Mouse (Mus musculus) left cerebral cortex, adult 2 months (tissue): ENCODE data around the gene Olfr609. TPM values are rescaled to one million over a fixed set of nuclear protein-coding genes. Genes with fewer than 3 reads are reported as not detected.
"Not testable (repeated sequence)": the region's sequence is repeated elsewhere in the genome, so short reads cannot be mapped to it uniquely, and the experiment has no call there.

Experiments used
- DNase-seq, 2 experiments: peaks; one replicate each; pipeline ENCODE4 v3.0.0; 2021 to 2022; ENCODE audit warnings: low spot score in 2 of 2, mixed read lengths in 1 of 2; ENCODE audit errors: extremely low spot score in 1 of 2
- H3K27ac ChIP-seq: fragments of 200-600 bp; 2 replicates; pipeline ENCODE4 v1.8.1; 2022
- H3K4me3 ChIP-seq: fragments of 200-600 bp; 2 replicates; pipeline ENCODE4 v1.8.1; 2022
- CTCF ChIP-seq: fragments of 200-600 bp; IDR thresholded peaks from 2 replicates; pipeline ENCODE4 v1.8.1; 2022; ENCODE audit warnings: antibody characterized with exemption, mild to moderate bottlenecking, moderate library complexity
- intact Hi-C: fragments of 180-260 bp; cut with DNase I; formaldehyde crosslinking; loops from one replicate; pipeline ENCODE4 v1.15.1; 2025
- long read RNA-seq, 2 experiments: library from polyadenylated mRNA; stranded (forward); transcript quantifications; one replicate each; pipeline ENCODE4 v2.0.0; 2021; ENCODE audit warnings: borderline mapping rate in 2 of 2
- total RNA-seq, 2 experiments: library from RNA; stranded (reverse); gene quantifications; 2 replicates each; pipeline ENCODE4 v1.2.3; 2021

Gene Olfr609
- total RNA-seq = not detected
- long read RNA-seq, experiment 1 = 0 reads
- long read RNA-seq, experiment 2 = 0 reads

DNA sequence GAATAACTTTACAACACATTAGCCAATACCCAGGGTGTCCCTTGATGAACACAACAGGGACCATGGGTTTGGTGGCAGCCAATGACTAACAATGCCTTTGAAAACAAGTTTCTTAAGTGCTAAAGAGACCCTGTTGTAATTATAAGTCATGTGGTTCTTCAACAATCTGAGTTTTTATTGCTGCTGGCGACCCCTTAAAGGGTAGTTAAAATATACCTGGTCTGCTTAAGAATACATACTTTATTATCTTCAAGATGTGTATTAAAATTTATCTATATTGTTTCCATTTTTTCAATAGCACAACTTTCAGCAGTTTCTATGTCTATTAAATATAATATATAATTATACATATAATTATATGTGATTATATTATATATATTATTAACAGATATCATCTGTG, at the start of gene Olfr609:
Olfr609 (minus strand) TSS at position 101 of the 400 bp plus-strand sequence.
- no peak for TF ChIP-seq CTCF
- Histone ChIP-seq H3K27ac (no peak within 1 kb of the TSS), H3K4me3 (no peak within 1 kb of the TSS)
- DNase-seq = no peak
- intact Hi-C loops = no loop called here

DNA sequence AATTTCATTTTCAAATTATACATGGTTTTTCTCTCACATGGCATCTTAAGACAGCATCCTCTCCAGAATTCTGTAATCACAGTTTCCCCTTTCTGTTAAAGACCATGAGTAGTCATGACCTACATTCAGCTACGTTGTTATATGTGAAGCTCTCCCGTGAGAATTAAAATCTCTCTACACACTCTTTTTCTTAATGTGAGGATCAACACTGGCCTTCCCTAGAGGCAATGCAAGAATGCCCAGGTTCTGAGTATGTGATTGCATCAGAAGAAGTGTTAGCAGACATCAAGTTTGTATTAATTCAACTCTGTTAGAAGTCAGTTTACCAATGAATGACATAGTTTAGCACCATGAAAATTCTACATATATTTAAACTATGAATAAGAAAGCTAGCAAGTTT, 44.8 kb upstream of the Olfr609 start, which contains the start of gene Olfr612:
Olfr612 (minus strand) TSS at position 101 of the 400 bp plus-strand sequence.
- DNase-seq, intact Hi-C loops, H3K4me3 ChIP-seq, H3K27ac ChIP-seq: not testable (repeated sequence)

DNA sequence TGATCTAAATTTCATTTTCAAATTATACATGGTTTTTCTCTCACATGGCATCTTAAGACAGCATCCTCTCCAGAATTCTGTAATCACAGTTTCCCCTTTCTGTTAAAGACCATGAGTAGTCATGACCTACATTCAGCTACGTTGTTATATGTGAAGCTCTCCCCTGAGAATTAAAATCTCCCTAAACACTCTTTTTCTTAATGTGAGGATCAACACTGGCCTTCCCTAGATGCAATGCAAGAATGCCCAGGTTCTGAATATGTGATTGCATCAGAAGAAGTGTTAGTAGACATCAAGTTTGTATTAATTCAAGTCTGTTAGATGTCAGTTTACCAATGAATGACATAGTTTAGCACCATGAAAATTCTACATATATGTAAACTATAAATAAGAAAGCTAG, 22.9 kb upstream of the Olfr609 start, which contains the start of gene Olfr611:
Olfr611 (minus strand) TSS at position 101 of the 400 bp plus-strand sequence.
- DNase-seq, H3K4me3 ChIP-seq, H3K27ac ChIP-seq, intact Hi-C loops: not testable (repeated sequence)

DNA sequence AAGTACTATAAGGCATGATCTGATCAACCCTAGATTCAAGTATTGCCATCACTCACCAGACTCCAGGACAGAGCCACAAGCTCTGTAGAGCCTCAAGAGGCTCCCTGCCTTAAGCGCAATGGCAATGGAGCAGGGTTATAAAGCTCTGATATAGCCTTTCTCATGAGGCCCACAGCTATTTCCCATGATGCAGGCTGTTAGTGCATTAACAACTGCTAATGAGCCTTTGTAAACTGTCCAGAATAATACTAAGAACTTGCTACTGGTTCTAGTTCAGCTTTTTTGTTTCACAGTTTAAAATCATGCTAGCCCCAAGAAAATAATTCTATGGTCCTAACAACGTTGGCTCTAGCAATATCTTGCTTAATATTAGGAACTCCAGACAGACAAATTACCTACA, 14.2 kb upstream of the Olfr609 start, which contains the start of gene Olfr610:
Olfr610 (minus strand) TSS at position 101 of the 400 bp plus-strand sequence.
- H3K27ac ChIP-seq = no peak within 1 kb of the TSS
- intact Hi-C loops = no loop called here
- H3K4me3 ChIP-seq = no peak within 1 kb of the TSS
- no peak for TF ChIP-seq CTCF
- DNase-seq = no peak

DNA sequence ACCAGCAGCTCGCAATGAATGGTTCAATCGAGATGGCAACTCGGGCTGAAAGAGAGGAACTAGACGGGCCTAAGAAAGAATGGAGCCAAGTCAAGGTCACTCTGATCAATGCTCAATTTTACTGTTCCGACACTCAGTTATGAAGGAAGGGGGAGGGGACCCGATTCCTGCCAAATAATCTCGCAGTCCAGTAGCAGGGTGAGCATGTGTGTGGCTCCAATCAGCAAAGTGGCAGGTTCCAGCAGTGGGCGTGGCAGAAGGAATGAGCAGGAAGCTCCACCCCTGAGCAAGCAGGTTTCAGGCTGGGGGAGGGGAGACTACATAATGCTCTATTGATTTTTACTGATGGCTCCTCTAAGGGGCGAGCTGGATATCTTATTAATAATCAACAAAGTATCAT, 20.8 kb downstream of the Olfr609 start:
- intact Hi-C loops, H3K4me3 ChIP-seq, H3K27ac ChIP-seq, DNase-seq: not testable (repeated sequence)

DNA sequence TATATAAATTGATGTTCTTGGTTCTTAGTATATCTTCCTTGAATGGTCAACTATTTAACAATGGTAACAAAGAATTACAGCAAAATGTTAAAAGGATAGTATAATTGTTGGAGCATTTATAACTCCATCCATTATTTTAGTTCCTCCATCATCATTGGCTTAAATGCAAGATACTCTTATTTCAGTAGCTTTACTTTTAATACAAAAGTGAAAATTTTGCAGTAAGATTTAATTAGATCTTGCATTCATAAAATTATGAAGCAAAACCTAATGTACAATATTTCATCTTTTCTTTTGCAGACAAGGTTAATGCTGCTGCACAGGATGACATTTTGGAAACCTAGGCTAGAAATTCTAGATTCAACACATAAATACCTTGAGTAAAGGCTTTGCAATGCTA, 28.3 kb downstream of the Olfr609 start, which contains the start of gene Olfr608:
Olfr608 (plus strand) TSS at position 301 of the 400 bp plus-strand sequence.
- H3K4me3 ChIP-seq = no peak within 1 kb of the TSS
- DNase-seq = no peak
- no peak within 1 kb of the TSS for H3K27ac ChIP-seq
- intact Hi-C loops = no loop called here
- TF ChIP-seq CTCF = no peak

DNA sequence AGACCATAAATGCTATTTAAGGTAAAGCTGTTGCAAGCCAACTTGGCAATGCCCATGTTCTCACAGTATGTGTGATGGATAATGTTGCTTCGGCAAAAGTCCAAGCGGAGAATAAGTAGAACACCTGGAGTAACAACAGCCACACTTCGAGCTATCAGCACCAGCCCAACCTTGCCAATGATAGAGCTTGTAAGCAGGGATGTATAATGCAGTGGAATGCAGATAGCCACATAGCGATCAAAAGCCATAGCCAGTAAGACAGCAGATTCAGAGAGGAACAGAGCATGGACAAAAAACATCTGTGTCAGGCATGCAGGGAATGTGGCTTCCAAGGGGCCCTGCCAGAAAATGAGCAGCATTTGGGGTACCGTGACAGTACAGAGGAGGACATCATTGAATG, 37.3 kb downstream of the Olfr609 start:
- intact Hi-C loops = no loop called here
- DNase-seq = no peak
- no peak overlapping the region for H3K27ac ChIP-seq
- TF ChIP-seq CTCF = no peak
- no peak overlapping the region for H3K4me3 ChIP-seq

DNA sequence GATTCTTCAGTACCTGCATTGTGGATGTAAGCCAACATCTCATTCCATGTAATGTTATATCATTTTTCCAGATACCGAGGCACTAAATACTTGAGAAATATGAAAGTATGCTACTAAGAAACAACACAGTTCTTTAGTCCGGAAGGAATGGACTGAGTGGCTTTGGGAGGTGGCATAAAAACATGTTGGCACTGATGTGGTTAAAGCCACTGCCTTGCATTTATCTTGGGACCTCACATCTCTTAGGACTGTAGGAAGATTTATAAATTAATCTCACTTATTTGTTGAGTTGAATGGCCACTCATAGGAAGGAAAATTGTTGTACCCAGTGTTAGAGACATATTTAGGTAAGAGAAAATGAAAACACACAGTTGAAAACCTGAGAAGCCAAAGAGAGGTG, 49.1 kb downstream of the Olfr609 start, which contains the start of gene Olfr606:
Olfr606 (plus strand) TSS at position 301 of the 400 bp plus-strand sequence.
- intact Hi-C loops = no loop called here
- DNase-seq = no peak
- TF ChIP-seq CTCF = no peak
- Histone ChIP-seq H3K27ac (no peak within 1 kb of the TSS), H3K4me3 (no peak within 1 kb of the TSS)

DNA sequence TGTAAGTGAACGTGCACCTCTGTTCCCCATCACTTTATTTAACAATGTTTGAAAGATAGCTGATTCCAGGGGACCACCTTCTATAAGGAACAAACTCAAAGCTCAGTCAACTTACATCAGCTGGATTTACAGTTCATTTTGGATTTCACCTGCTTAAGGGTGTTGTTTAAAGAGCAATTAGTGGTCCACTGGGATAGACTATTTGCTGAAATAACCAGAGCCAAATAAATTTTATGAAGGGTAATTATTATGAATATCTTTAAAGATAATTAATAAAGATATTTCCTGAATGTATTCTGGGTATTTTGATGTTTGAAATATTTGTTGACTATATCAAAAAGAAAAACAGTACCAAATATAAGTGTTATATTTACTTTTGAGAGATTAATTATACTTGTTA, 52.5 kb downstream of the Olfr609 start, which contains the start of gene Olfr605:
Olfr605 (minus strand) TSS at position 101 of the 400 bp plus-strand sequence.
- Histone ChIP-seq H3K27ac (no peak within 1 kb of the TSS), H3K4me3 (no peak within 1 kb of the TSS)
- intact Hi-C loops = no loop called here
- no peak for TF ChIP-seq CTCF
- no peak for DNase-seq

Other genes starting within 250 kb of the Olfr609 start
- gene Usp17ld, start 245.6 kb downstream of the Olfr609 start, total RNA-seq = not detected
- not detected for gene Olfr596, start 192.4 kb downstream of the Olfr609 start, total RNA-seq
- gene Olfr597, start 181.7 kb downstream of the Olfr609 start, total RNA-seq = not detected
- not detected for gene Olfr598, start 174.5 kb downstream of the Olfr609 start, total RNA-seq
- gene Olfr599, start 162.1 kb downstream of the Olfr609 start, total RNA-seq = not detected
- gene Olfr600, start 148.4 kb downstream of the Olfr609 start, total RNA-seq = not detected
- not detected for gene Olfr601, start 135.4 kb downstream of the Olfr609 start, total RNA-seq
- gene Olfr603, start 111.9 kb downstream of the Olfr609 start, total RNA-seq = not detected
- not detected for gene Usp17lc, start 83.0 kb downstream of the Olfr609 start, total RNA-seq
- gene Olfr605, start 52.6 kb downstream of the Olfr609 start, total RNA-seq = not detected
- not detected for gene Olfr606, start 49.0 kb downstream of the Olfr609 start, total RNA-seq
- not detected for gene Olfr607, start 33.9 kb downstream of the Olfr609 start, total RNA-seq
- gene Olfr608, start 28.2 kb downstream of the Olfr609 start, total RNA-seq = not detected
- not detected for gene Olfr610, start 14.1 kb upstream of the Olfr609 start, total RNA-seq
- gene Olfr611, start 22.8 kb upstream of the Olfr609 start, total RNA-seq = not detected
- not detected for gene Olfr612, start 44.7 kb upstream of the Olfr609 start, total RNA-seq
- not detected for gene Olfr613, start 50.0 kb upstream of the Olfr609 start, total RNA-seq
- not detected for gene Olfr615, start 58.0 kb upstream of the Olfr609 start, total RNA-seq
- not detected for gene Olfr616, start 71.1 kb upstream of the Olfr609 start, total RNA-seq
- not detected for gene Olfr617, start 75.0 kb upstream of the Olfr609 start, total RNA-seq
- gene Olfr618, start 92.0 kb upstream of the Olfr609 start, total RNA-seq = not detected
- gene Olfr619, start 102.5 kb upstream of the Olfr609 start, total RNA-seq = not detected
- not detected for gene Olfr620, start 114.5 kb upstream of the Olfr609 start, total RNA-seq
- not detected for gene Olfr622, start 144.6 kb upstream of the Olfr609 start, total RNA-seq
- not detected for gene Olfr623, start 165.6 kb upstream of the Olfr609 start, total RNA-seq
- gene Olfr624, start 173.1 kb upstream of the Olfr609 start, total RNA-seq = under 1 TPM in 1 of 2 experiments, not detected in 1; 0.07 TPM
- not detected for gene Olfr625-ps1, start 184.7 kb upstream of the Olfr609 start, total RNA-seq
- not detected for gene Olfr243, start 216.6 kb upstream of the Olfr609 start, total RNA-seq
- not detected for gene Olfr628, start 232.3 kb upstream of the Olfr609 start, total RNA-seq
- gene Olfr629, start 246.9 kb upstream of the Olfr609 start, total RNA-seq = not detected